Mouse (Mus musculus) kidney, adult 2 months (tissue): ENCODE data around the gene Tnfrsf8.

ENCODE experiments used
- CTCF ChIP-seq: fragments of 200-500 bp; conservative IDR thresholded peaks from 2 replicates; pipeline ENCODE4 v1.5.1; 2011; ENCODE audit warnings: low read depth, mild to moderate bottlenecking, control low read depth, low read length, moderate library complexity, mixed read lengths; ENCODE audit not compliant: insufficient read depth, insufficient read length
- POLR2A ChIP-seq: fragments of 200-500 bp; IDR thresholded peaks from one replicate; pipeline ENCODE4 v1.6.1; 2011; ENCODE audit warnings: low read depth, low read length, control low read depth

DNA sequence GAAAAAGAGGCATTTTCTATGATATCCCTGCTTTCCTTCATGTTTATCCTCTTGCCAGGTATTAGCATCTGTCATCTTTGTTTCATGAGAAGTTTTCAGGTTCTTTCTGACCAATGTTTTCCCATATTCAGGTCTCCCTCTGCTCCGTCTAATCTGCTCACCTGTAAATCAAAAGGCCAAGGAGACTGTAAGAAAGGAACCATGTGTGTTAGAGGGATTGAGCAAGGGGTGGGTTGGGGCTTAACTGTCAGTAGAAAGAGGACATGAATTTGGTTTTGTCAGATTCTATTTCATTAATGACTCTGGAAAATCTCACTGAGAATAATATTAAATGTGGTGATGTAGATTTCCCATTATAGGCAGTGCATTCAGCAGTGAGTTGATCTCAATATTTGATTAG lies 45.6 kb upstream of the Tnfrsf8 start:
- no peak for TF ChIP-seq CTCF
- no peak for TF ChIP-seq POLR2A
